Mouse (Mus musculus): ENCODE measurements at regions not wholly inside any gene's neighbourhood (a gene's known extent, or its start where the extent isn't known, plus 50 kb on each side); places are given as distances from the start of the nearest gene placed in this dataset.

DNA sequence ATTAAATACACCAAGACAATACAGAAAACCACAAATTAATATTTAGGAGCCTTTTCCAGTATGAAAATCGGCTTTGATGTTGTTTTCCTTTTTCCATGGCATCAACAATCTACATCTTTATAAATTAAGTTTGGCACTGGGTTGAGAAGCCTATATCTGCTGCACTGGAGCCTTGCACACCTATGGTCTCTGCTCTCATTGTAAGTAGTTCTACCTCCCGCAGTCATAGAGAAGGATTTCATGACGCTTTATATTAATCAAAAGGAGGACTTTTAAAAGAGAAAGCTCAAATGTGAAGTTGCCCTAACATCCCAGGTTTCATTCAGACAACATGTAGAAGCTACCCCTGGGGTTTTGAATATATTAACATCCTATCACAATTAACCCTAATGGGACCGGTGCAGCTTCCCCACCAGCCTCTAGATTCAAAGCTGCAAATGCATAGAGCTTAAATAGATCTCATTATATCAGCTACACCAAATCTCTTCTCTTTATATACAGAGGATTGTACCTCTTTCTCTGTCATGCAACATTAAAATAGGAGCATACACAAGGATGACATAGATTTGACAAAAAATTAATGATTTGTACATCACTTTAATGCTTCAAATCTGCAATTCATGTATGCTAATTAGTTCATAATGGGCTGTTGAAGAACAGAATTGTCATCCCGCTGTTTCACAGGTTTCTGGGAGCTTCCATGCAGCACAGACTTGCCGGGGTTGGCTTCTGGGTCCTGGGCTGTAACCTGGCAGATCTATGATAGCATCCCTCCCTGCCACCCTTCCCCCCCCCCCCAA, 166.6 kb upstream of the Pard3b start:
- H3K9me3 ChIP-seq = no peaks in the 10 kb centered on the region
- no peak for ATAC-seq (ENCODE audit: insufficient number of reproducible peaks, insufficient read depth, low FRiP score, low TSS enrichment)
- H3K4me1 ChIP-seq = no peaks in the 10 kb centered on the region
- WGBS = 86% methylated on average over 6 of the region's 6 CpGs
- H3K27me3 ChIP-seq = no peaks in the 10 kb centered on the region
- no peak overlapping the region for H3K4me3 ChIP-seq
- H3K27ac ChIP-seq = no peak overlapping the region
- no peak overlapping the region for H3K9ac ChIP-seq
- no peak overlapping the region for H3K4me2 ChIP-seq (replicated peaks)
- H3K36me3 ChIP-seq = no peaks in the 10 kb centered on the region

DNA sequence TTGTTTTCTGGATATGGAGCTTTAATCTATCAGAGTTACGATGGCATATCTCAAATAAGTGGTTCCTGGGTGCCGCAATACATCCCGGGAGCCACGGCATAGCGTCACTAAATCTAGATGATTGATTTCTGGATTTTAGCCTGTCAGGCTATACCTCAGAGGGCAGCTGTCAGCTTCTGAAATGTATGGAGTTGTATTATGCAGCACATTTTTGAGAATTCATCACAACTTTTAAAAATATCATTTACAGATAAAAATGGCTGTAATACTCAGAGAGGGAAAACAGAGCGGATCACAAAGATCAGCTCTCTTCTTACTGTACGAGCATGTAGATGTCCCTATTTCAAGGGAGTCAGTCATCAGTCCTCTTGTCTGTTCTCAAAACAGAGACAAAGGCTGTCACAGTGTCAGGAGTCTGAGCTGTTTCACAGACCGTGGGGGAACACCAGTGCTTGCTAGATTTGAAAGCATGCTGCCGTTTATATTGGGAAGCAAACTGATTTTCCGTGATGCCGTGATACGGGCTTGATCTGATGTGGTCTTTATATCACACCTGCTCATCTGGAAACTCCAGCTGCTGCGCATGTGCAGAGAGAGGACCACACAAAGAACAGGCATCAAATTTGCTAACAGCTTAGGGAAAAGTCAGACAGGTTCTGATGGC, 165.9 kb upstream of the Pard3b start:
- no peak overlapping the region for H3K4me2 ChIP-seq (replicated peaks)

DNA sequence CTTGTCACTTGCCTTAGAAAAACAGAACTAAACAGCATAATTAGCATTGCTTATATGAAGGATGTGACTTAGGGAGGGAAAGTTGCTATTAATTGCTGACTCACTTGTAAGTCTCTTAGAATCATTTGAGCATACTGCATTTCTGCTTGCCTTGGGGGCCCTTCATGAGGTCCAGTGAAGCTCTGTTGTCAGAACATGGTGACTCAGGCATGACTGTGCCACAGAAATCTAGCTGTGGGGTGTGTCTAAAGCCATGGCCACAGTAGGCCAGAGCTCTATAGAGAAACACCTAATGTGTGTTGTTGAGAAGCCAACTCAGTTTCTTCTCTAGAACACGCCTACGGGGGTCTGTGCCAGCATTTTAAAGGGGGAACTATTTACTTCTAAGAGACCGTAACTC, 153.2 kb upstream of the Pard3b start:
- no peak overlapping the region for H3K9ac ChIP-seq
- 84% methylated on average over 3 of the region's 3 CpGs for WGBS

More for the DNA sequence above, 165.9 kb upstream of the Pard3b start:
- no peaks in the 10 kb centered on the region for H3K36me3 ChIP-seq
- no peak overlapping the region for H3K4me3 ChIP-seq
- H3K27ac ChIP-seq = no peak overlapping the region
- ATAC-seq (ENCODE audit: insufficient number of reproducible peaks, insufficient read depth, low FRiP score, low TSS enrichment) = no peak
- 82% methylated on average over 13 of the region's 13 CpGs for WGBS
- H3K9me3 ChIP-seq = no peaks in the 10 kb centered on the region
- H3K4me1 ChIP-seq = no peaks in the 10 kb centered on the region
- no peak overlapping the region for H3K9ac ChIP-seq
- H3K27me3 ChIP-seq = no peaks in the 10 kb centered on the region

DNA sequence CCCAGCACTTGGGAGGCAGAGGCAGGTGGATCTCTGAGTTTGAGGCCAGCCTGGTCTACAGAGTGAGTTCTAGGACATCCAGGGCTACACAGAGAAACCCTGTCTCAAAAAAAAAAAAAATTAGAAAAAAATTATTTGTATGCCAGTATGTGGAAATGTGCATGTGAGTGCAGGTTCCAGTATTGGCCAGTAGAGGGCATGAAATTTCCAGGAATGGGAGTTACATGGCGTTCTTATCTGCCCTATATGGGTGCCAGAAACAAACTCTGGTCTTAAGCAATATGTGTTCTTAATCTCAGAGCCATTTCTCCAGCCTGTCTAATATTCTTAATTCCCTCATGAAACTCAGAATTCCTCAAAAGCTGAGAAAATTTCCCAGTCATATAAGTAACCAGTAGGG, 113.7 kb upstream of the Pard3b start:
- H3K4me2 ChIP-seq (replicated peaks) = no peak overlapping the region
- H3K27me3 ChIP-seq = no peaks in the 10 kb centered on the region
- H3K4me3 ChIP-seq = no peak overlapping the region
- H3K36me3 ChIP-seq = no peaks in the 10 kb centered on the region
- H3K9me3 ChIP-seq = no peaks in the 10 kb centered on the region
- H3K9ac ChIP-seq = no peak overlapping the region
- ATAC-seq (ENCODE audit: insufficient number of reproducible peaks, insufficient read depth, low FRiP score, low TSS enrichment) = no peak
- no peaks in the 10 kb centered on the region for H3K4me1 ChIP-seq
- H3K27ac ChIP-seq = no peak overlapping the region
- WGBS = 72% methylated on average over 1 of the region's 1 CpGs

More for the DNA sequence above, 153.2 kb upstream of the Pard3b start:
- Histone ChIP-seq H3K36me3 (no peaks in the 10 kb centered on the region), H3K27ac (no peak overlapping the region), H3K4me3 (no peak overlapping the region), H3K4me1 (no peaks in the 10 kb centered on the region), H3K27me3 (no peaks in the 10 kb centered on the region), H3K4me2 (replicated peaks) (no peak overlapping the region), H3K9me3 (no peaks in the 10 kb centered on the region)
- no peak for ATAC-seq (ENCODE audit: insufficient number of reproducible peaks, insufficient read depth, low FRiP score, low TSS enrichment)

DNA sequence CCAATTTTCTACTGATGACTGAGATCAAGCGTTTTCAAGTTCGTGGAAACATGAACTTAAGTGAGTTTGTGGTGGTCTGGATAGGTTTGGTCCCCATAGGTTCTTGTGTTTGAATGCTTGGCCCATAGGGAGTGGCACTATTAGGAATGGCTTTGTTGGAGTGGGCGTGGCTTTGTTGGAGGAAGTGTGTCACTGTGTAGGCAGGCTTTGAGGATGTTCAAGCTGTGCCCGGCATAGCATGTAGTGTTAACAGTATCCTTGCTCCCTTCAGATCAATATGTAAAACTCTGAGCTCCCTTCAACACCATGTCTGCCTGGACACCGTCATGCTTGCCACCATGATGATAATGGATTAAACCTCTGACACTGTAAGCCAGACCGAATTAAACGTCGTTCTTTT, 112.7 kb upstream of the Pard3b start:
- no peaks in the 10 kb centered on the region for H3K27me3 ChIP-seq
- no peaks in the 10 kb centered on the region for H3K9me3 ChIP-seq
- no peak overlapping the region for H3K27ac ChIP-seq
- no peak for ATAC-seq (ENCODE audit: insufficient number of reproducible peaks, insufficient read depth, low FRiP score, low TSS enrichment)
- no peak overlapping the region for H3K4me2 ChIP-seq (replicated peaks)
- H3K4me3 ChIP-seq = no peak overlapping the region
- H3K9ac ChIP-seq = no peak overlapping the region
- H3K36me3 ChIP-seq = no peaks in the 10 kb centered on the region
- 88% methylated on average over 8 of the region's 8 CpGs for WGBS
- 0 out of 2 replicates have a peak, but pooled peaks cover 3% of the 10 kb centered on the region for H3K4me1 ChIP-seq

DNA sequence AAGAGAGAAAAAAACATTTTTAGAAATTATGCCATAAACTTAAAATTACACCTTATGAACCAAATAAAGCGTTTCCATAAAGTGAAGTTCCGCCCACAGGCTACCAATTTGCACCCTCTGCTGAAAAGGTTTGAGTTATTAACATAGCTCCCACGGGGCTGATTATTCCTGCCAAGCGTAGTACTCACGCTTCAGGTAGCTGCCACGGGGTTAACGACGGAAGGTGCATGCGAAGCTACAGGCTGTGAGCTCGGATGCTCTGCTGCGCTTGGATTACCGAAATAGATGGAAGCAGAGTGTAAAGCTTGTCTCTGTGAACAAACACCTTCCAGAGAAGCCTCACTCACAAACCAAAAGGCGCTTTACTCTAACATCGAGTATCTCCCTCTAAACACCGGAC, 109.9 kb upstream of the Pard3b start:
- H3K4me2 ChIP-seq (replicated peaks) = no peak overlapping the region
- 85% methylated on average over 15 of the region's 15 CpGs for WGBS
- H3K4me1 ChIP-seq = peaks cover 11% of the 10 kb centered on the region
- no peaks in the 10 kb centered on the region for H3K27me3 ChIP-seq
- H3K36me3 ChIP-seq = no peaks in the 10 kb centered on the region
- no peaks in the 10 kb centered on the region for H3K9me3 ChIP-seq
- no peak overlapping the region for H3K4me3 ChIP-seq
- no peak overlapping the region for H3K27ac ChIP-seq
- ATAC-seq (ENCODE audit: insufficient number of reproducible peaks, insufficient read depth, low FRiP score, low TSS enrichment) = no peak
- no peak overlapping the region for H3K9ac ChIP-seq

DNA sequence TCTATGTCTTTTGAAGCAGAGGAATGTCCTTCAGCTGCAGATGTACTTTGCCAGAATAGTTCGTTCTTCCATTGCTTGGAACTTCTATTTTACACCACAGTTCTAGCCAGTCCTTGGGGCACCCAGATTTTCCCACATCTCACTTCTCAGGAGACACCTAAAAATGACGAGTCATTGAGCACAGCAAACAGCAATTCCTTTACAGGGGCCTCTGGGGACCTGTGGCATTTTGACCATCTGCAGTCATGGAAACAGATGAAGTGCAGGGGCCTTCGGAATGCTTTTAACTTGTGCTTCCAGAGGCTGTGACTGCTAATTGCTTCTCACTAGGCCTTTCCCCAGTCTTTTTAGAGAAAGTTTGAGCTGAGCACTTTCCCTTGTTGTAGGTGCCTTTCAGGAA, 108.5 kb upstream of the Pard3b start:
- Histone ChIP-seq H3K9me3 (no peaks in the 10 kb centered on the region), H3K36me3 (no peaks in the 10 kb centered on the region), H3K4me3 (no peak overlapping the region), H3K27ac (0 out of 2 replicates have a peak overlapping the region, but pooled peaks have one; percentile 17), H3K27me3 (no peaks in the 10 kb centered on the region), H3K4me1 (peaks cover 11% of the 10 kb centered on the region), H3K9ac (peak overlapping the region; percentile 12; the same call in 1 of the 2 replicates), H3K4me2 (replicated peaks) (no peak overlapping the region)
- ATAC-seq (ENCODE audit: insufficient number of reproducible peaks, insufficient read depth, low FRiP score, low TSS enrichment) = no peak
- 33% methylated on average over 3 of the region's 3 CpGs for WGBS

DNA sequence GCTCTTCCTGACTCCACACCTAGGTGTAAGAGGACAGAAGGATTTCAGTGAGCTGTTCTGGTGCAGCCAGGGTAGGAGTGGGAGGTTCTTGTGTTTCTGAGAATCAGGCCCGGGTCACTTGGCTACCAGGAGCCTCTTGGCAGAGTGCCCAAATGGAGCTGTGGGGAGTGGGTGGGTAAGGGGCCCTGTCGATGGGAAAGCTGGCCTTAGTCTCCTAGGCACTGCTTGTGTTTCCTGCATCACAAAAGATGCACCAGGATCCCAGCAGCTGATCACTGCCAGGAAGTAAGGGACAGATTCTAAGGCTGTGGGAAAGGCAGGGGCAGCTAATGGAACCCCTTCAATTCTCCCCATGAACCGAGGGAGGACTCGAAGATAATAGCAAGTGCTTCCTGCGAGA, 107.1 kb upstream of the Pard3b start:
- WGBS = 45% methylated on average over 5 of the region's 5 CpGs
- Histone ChIP-seq H3K27ac (no peak overlapping the region), H3K27me3 (no peaks in the 10 kb centered on the region), H3K4me2 (replicated peaks) (no peak overlapping the region), H3K4me3 (no peak overlapping the region), H3K9ac (no peak overlapping the region), H3K9me3 (no peaks in the 10 kb centered on the region), H3K36me3 (no peaks in the 10 kb centered on the region), H3K4me1 (peaks cover 11% of the 10 kb centered on the region)
- no peak for ATAC-seq (ENCODE audit: insufficient number of reproducible peaks, insufficient read depth, low FRiP score, low TSS enrichment)

DNA sequence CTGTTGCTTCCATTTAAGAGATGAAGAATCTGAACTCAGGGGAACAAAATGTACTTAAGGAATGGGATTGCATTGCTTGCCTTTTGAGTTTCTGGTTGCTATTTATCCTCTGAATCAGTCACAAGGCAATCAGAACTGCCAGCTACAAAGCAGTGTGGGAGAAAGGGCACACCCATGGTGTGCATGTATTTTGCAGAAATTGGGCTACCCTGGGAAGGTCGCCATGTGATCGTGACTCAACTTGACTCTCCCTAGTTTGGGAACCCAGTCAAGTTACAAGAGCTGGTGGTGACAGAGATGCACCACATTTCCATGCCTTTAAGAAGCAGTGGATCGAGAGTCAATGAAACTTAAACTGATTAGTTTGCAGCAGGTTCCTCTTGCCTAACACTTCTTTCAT, 98.5 kb upstream of the Pard3b start:
- Histone ChIP-seq H3K9me3 (no peaks in the 10 kb centered on the region), H3K27ac (no peak overlapping the region), H3K36me3 (no peaks in the 10 kb centered on the region), H3K9ac (no peak overlapping the region), H3K27me3 (no peaks in the 10 kb centered on the region), H3K4me3 (no peak overlapping the region), H3K4me1 (no peaks in the 10 kb centered on the region), H3K4me2 (replicated peaks) (no peak overlapping the region)
- WGBS = 82% methylated on average over 3 of the region's 3 CpGs
- ATAC-seq (ENCODE audit: insufficient number of reproducible peaks, insufficient read depth, low FRiP score, low TSS enrichment) = no peak

DNA sequence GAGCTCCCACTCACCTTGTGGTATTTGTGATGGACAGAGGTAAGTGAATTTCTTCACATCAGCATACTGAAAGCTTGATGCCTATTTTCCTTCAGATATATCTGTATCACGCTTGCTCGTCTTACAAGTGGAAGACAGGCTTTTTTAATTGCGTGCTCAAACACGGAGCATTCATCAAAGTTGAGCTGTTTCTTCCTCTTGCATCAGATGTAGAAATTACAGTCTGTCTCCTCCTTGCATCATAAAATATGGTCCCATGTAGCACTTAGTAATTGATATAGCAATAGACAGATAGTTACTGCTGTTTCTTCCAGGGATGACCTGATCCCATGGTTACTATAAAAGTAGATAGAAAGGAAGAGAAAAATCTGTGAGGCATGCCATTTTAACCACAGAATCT, 97.5 kb upstream of the Pard3b start:
- Histone ChIP-seq H3K9me3 (no peaks in the 10 kb centered on the region), H3K27ac (no peak overlapping the region), H3K4me2 (replicated peaks) (no peak overlapping the region), H3K27me3 (no peaks in the 10 kb centered on the region), H3K36me3 (no peaks in the 10 kb centered on the region), H3K4me3 (no peak overlapping the region), H3K4me1 (no peaks in the 10 kb centered on the region), H3K9ac (no peak overlapping the region)
- 87% methylated on average over 4 of the region's 4 CpGs for WGBS
- ATAC-seq (ENCODE audit: insufficient number of reproducible peaks, insufficient read depth, low FRiP score, low TSS enrichment) = no peak

DNA sequence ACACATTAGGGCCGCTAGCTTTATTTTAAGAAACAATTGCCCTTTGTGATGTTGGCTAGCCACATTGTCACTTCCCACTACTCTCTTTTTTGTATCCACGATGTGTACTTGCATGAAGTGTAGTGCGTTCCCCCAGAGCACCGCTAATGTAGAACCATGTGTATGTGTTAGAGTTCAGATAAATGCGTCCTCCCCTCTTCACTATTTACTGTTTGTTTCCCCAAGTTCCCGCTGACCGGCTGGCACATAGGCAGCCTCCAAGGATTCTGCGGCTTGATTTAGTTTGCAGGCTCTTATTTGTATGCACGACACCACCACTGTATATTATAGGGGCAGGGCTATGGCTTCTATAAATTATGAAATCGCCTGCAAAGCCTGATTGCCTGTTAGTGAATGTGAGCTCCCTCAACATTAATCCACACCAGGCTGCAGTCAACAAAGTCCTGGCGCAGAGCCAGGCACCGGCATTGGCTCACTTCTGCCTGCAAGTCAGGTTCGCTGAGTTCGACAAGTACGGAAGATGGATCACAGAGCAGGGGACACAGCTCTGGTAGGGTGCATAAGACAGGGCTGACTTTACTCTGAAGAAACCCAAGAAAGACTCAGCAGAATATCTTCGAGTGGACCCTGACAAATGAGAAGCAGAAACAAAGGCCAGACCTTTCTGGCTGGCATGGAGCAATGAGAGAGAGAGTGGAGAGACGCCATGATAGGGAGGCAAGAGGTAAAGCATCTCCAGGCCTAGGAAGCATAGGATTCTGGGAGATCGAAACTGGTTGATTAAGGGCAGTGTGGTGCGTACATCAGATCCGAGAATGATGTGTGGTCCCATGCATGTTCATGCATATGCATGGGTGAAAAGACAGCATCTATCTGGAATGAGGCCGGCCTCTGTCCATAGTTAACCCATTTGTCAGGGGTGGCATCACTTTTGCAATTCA, 85.8 kb upstream of the Pard3b start:
- H3K27me3 ChIP-seq = no peaks in the 10 kb centered on the region
- ATAC-seq (ENCODE audit: insufficient number of reproducible peaks, insufficient read depth, low FRiP score, low TSS enrichment) = 0 out of 2 replicates have a peak, but pooled peaks have one; percentile 41
- no peak overlapping the region for H3K9ac ChIP-seq
- H3K4me2 ChIP-seq (replicated peaks) = no peak overlapping the region
- H3K4me1 ChIP-seq = peaks cover 6% of the 10 kb centered on the region; the same call in 1 of the 2 replicates
- no peak overlapping the region for H3K4me3 ChIP-seq
- H3K27ac ChIP-seq = no peak overlapping the region
- WGBS = 75% methylated on average over 21 of the region's 21 CpGs
- no peaks in the 10 kb centered on the region for H3K36me3 ChIP-seq
- H3K9me3 ChIP-seq = no peaks in the 10 kb centered on the region

Measured in embryonic facial prominence, embryonic 12.5 days (tissue).